Mouse (Mus musculus): ENCODE measurements at regions not wholly inside any gene's neighbourhood (a gene's known extent, or its start where the extent isn't known, plus 50 kb on each side); places are given as distances from the start of the nearest gene placed in this dataset.

DNA sequence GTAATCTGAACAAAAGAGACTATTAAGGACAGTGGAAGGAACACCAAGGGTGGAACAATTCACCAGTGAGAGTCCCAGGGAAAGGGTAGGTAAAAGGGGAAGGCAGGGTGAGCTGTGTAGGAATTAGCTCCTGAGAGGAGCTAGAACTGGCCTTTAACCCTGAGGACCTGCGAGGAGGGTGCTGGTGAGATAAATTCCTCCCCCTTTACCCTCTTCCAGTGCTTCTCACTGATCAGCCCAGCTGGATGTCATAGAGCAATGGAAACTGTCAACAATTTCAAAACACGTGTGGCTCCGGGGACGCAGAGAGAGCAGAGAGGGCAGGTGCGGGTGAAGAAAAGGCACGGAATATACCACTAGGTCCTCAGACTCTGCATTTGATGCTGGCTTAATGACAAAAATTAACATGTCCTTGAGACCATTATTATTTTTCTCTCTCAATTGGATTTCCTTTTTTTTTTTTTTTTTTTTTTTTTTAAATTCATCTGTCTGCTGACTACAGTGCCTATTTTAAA, 107.7 kb upstream of the Spats2l start:
- DNase-seq: no peak

DNA sequence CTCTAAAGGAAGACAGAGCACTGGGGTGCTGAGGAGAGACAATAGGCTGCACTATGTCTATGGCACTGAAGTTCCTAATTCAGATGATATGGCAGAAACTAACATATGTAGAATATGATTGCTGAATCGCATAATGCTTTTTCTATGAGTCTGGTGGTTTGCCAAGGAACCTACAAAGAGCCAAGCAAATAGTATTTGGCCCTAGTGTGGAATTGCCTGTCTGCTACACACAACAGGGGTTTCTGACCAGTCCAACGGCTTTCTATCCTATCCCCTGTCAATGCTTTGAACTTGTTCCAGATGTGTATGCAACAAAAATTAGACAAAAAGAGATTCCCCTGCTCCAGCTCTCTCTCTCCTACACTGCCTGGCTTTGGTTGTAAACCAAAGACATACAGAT, 100.5 kb upstream of the Spats2l start:
- DNase-seq: no peak

GRCm38 (mm10) chr1:57673957-57674699, 99.8 kb upstream of the Spats2l start:
- DNase-seq: no peak

- DNase-seq: no peak
Observed at GRCm38 (mm10) chr1:57684387-57685162, 89.4 kb upstream of the Spats2l start.

DNA sequence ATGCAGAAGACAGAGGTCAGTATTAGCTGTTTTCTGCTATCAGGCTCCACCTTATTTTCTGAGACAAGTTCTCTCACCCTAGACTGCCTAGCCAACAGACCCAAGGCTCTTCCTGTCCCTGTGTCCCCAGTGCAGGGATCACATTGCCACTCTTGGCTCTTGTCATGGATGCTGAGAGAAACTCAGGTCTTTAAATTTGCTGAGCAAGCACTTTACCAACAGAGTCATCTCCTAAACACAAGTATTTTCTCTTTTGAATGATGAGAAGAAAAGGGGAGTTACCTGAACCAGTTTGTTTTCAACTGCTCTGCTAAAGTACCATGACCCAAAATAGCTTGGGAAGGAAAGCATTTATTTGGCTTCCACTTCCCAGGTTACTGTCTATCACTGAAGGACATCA, 84.7 kb upstream of the Spats2l start:
- no peak for DNase-seq

GRCm38 (mm10) chr1:57707906-57708305, 66.1 kb upstream of the Spats2l start:
- DNase-seq: no peak

DNA sequence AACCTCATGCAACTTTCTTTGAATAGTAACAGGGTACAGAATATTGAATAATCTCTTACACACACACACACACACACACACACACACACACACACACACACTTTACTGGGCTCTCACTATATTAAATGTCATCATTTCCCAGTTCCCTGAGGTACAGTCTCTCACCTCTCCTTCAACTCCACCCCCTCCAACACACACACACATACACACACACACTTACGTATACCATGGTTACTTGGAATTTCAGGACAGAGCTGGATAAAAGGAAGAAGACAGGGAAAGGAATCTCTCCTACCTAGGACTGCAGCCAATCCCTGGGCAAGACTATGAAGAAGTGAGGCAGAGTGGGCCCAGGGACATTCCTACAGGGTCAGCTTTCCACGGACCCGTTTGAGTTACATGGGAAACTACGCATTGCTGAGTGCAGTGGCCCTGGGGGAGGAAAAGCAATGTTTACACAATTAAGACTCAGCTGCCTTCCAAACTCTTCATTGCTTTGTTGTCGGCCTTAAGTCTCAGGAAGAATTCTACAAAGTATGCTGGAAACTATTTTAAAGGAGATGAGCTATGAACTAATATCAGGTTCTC, 61.0 kb upstream of the Spats2l start:
- no peak for DNase-seq

GRCm38 (mm10) chr1:57717139-57717800, 56.7 kb upstream of the Spats2l start:
- DNase-seq: no peak

GRCm38 (mm10) chr1:57718409-57718808, 55.6 kb upstream of the Spats2l start:
- DNase-seq: no peak
